Mouse (Mus musculus) liver, embryonic 13.5 days (tissue): ENCODE measurements around the gene Lsamp. TPM values are rescaled to one million over a fixed set of nuclear protein-coding genes. Genes with fewer than 3 reads are reported as not detected.

Experiments used
- ATAC-seq: fragments of 200-750 bp; cut with Nextera tagmentation; 2 replicates; pipeline ENCODE4 v1.8.0; 2017; ENCODE audit warnings: low read depth, mild to moderate bottlenecking, moderate number of reproducible peaks, moderate library complexity
- DNase-seq: peaks from one replicate; pipeline ENCODE4 v3.0.0; 2022
- H3K27ac ChIP-seq: fragments of 300-500 bp; sonication (generic); 2 replicates; pipeline ENCODE4 v1.5.1; 2015; ENCODE audit warnings: moderate library complexity, mild to moderate bottlenecking, inconsistent platforms
- H3K27me3 ChIP-seq: fragments of 300-500 bp; sonication (generic); 2 replicates; pipeline ENCODE4 v1.6.1; 2015; ENCODE audit warnings: mild to moderate bottlenecking, inconsistent platforms
- H3K36me3 ChIP-seq: fragments of 300-500 bp; sonication (generic); 2 replicates; pipeline ENCODE4 v1.6.1; 2015; ENCODE audit warnings: mild to moderate bottlenecking, inconsistent platforms
- H3K4me1 ChIP-seq: fragments of 300-500 bp; sonication (generic); replicated peaks from 2 replicates; pipeline ENCODE4 v1.6.1; 2015; ENCODE audit warnings: inconsistent platforms
- H3K4me2 ChIP-seq: fragments of 300-500 bp; sonication (generic); 2 replicates; pipeline ENCODE4 v1.6.1; 2015; ENCODE audit warnings: inconsistent platforms, mild to moderate bottlenecking, moderate library complexity
- H3K4me3 ChIP-seq: fragments of 300-500 bp; sonication (generic); replicated peaks from 2 replicates; pipeline ENCODE4 v1.5.1; 2015; ENCODE audit warnings: mild to moderate bottlenecking, inconsistent platforms
- H3K9ac ChIP-seq: fragments of 300-500 bp; sonication (generic); 2 replicates; pipeline ENCODE4 v1.6.1; 2015; ENCODE audit warnings: mild to moderate bottlenecking, inconsistent platforms
- H3K9me3 ChIP-seq: fragments of 300-500 bp; sonication (generic); replicated peaks from 2 replicates; pipeline ENCODE4 v1.6.1; 2016; ENCODE audit warnings: inconsistent platforms
- WGBS: fragments of 180-500 bp; shearing (Covaris S2); methylation state at CpG from one replicate; pipeline ENCODE4 v1.1.7; 2015; ENCODE audit not compliant: insufficient replicate concordance; 5-methylcytosine and 5-hydroxymethylcytosine counted together
- polyA plus RNA-seq: library from polyadenylated mRNA; unstranded; fragments of >200 nt; fragmentation: Nextera tagmentation; extraction: Ambion mirVana; gene quantifications from 2 replicates; pipeline ENCODE4 v1.2.1, GENCODE M21; 2015

The Lsamp gene
- polyA plus RNA-seq, 1 experiment from 2014 or later = 0.06 TPM

DNA sequence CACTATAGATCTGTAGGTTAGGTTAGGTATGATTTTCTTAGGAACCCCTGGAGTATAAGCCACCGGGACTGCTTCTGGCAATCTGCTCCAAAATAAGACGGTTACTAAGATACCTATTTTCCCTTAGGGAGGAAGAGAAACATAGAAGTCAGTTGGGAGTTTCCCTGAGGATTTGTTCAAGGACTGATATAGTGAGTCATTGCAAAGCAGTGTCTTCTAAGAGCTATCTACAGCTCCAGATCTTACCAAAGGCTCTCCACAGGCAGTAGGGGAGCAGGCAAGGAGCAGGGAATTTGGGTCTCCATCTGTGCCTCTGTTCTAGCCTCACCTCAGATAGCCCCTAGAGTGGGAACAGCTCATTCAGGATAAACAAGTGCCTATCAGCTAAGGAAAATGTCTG, 2047.9 kb downstream of the Lsamp start:
- H3K27ac ChIP-seq = no peak overlapping the region
- no peak overlapping the region for H3K4me3 ChIP-seq
- DNase-seq = no peak
- WGBS = 66% methylated on average over 2 of the region's 2 CpGs
- H3K36me3 ChIP-seq = no peaks in the 10 kb centered on the region
- ATAC-seq = no peak
- H3K27me3 ChIP-seq = no peaks in the 10 kb centered on the region
- H3K9ac ChIP-seq = no peak overlapping the region
- H3K9me3 ChIP-seq = no peaks in the 10 kb centered on the region
- H3K4me1 ChIP-seq = no peaks in the 10 kb centered on the region
- no peak overlapping the region for H3K4me2 ChIP-seq

DNA sequence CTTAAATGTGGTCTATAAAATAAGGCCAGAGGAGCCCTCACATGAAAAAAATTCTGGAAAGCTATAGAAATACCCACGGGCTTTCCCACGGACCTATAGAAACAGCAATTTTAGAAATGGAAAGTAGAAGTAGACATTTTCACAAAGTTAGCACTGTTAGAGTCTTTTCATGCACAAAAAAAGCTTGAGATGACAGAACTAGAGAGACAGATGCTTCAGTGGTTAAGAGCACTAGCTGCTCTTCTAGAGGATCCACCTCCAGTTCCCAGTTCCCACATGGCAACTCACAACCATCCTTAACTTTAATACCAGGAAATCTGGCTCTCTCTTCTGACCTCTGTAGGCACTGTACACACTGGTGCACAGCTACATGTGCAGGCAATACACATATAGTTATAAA, 2049.3 kb downstream of the Lsamp start:
- Histone ChIP-seq H3K27me3 (no peaks in the 10 kb centered on the region), H3K4me1 (no peaks in the 10 kb centered on the region), H3K36me3 (no peaks in the 10 kb centered on the region), H3K27ac (no peak overlapping the region), H3K9me3 (no peaks in the 10 kb centered on the region), H3K4me3 (no peak overlapping the region), H3K9ac (no peak overlapping the region), H3K4me2 (no peak overlapping the region)
- WGBS = 64% methylated on average over 2 of the region's 2 CpGs
- ATAC-seq (no peak), DNase-seq (no peak)

DNA sequence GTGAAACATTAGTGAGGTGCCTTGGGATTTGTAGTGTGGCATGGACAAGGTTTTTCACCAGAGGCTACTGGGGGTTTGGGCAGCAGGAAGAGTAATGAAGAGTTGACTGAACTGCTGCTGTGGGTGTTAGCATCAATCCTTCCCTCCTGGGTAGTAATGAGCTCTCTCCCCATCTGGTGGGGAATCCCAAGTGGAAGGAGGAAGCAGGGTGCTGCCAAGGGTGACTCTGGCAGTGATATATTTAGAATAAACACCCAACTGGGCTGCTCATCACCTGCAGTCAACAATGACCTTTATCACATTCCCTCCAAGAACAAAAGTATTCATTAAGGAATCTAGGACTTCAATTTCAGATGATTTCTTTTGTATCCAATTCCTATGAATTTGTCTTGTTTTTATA, 2064.0 kb downstream of the Lsamp start:
- Histone ChIP-seq H3K4me2 (no peak overlapping the region), H3K4me1 (no peaks in the 10 kb centered on the region), H3K27ac (no peak overlapping the region), H3K27me3 (no peaks in the 10 kb centered on the region), H3K9ac (no peak overlapping the region), H3K9me3 (no peaks in the 10 kb centered on the region), H3K4me3 (no peak overlapping the region), H3K36me3 (no peaks in the 10 kb centered on the region)
- DNase-seq = no peak
- no peak for ATAC-seq

DNA sequence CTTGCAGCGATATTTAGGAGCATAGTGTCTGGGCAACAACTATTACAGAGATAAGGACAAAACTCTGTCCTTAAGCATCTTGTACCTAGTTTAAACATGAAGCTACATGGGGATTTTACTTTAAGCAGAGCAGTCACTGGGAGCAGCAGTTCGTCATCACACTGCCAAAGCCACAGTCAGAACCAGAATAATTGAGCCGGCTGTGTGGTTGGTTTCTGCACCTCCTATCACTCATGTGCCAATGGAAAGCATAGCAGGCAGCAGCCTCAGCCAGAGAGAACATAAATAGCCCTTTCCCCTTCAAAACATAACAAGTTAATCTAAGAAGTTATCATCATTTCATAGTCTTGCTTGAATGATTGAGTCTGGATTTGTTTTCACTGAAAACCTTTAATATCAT, 2075.8 kb downstream of the Lsamp start:
- Histone ChIP-seq H3K4me3 (no peak overlapping the region), H3K9ac (no peak overlapping the region), H3K27ac (no peak overlapping the region), H3K36me3 (no peaks in the 10 kb centered on the region), H3K4me2 (no peak overlapping the region), H3K27me3 (no peaks in the 10 kb centered on the region), H3K9me3 (no peaks in the 10 kb centered on the region), H3K4me1 (no peaks in the 10 kb centered on the region)
- ATAC-seq = no peak
- no peak for DNase-seq
- WGBS = 53% methylated on average over 3 of the region's 3 CpGs

DNA sequence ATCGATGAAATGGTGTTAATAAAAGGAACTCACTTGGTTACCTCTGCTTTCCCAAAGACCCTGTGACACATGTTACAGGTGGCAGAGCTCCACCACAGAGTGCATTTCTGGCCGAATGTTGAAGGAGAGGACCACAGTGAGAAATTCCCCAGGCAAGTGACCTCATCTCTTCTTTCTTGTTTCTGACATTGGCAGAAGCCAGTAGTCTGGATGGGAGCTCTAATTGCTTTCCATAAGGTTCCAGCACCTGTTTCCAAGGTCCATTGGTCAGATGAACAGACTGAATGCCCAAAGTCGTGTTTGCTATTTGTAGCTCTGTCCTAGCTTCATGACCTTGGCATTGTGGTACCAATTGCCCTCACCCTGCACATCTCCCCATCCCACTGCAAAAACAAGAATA, 2090.2 kb downstream of the Lsamp start:
- ATAC-seq (no peak), DNase-seq (no peak)
- Histone ChIP-seq H3K4me2 (no peak overlapping the region), H3K4me1 (no peaks in the 10 kb centered on the region), H3K9ac (no peak overlapping the region), H3K9me3 (no peaks in the 10 kb centered on the region), H3K4me3 (no peak overlapping the region), H3K27me3 (no peaks in the 10 kb centered on the region), H3K36me3 (no peaks in the 10 kb centered on the region), H3K27ac (no peak overlapping the region)
- 44% methylated on average over 3 of the region's 3 CpGs for WGBS

DNA sequence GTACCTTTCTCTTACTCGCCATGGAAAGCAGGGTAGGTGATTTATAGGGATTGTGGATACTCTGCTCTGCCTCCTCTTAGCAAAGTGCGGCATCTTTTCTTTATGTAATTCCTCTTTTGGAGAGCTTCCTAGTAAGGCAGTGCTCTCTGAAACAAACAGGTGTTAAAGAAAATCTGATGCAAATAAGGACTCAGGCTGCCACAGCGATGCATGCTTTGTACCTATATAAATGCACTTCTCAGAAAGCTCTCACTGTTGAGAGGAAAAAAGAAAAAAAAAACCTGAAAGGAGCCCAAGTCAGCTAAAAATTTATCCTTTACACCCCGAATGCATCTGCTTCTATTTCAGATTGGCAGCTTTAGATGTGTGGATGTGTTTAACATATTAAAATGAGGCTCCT, 2095.4 kb downstream of the Lsamp start:
- no peaks in the 10 kb centered on the region for H3K27me3 ChIP-seq
- WGBS = 63% methylated on average over 4 of the region's 4 CpGs
- H3K27ac ChIP-seq = no peak overlapping the region
- H3K4me1 ChIP-seq = no peaks in the 10 kb centered on the region
- no peak overlapping the region for H3K9ac ChIP-seq
- no peaks in the 10 kb centered on the region for H3K36me3 ChIP-seq
- ATAC-seq (no peak), DNase-seq (no peak)
- H3K4me2 ChIP-seq = no peak overlapping the region
- H3K9me3 ChIP-seq = no peaks in the 10 kb centered on the region
- H3K4me3 ChIP-seq = no peak overlapping the region

DNA sequence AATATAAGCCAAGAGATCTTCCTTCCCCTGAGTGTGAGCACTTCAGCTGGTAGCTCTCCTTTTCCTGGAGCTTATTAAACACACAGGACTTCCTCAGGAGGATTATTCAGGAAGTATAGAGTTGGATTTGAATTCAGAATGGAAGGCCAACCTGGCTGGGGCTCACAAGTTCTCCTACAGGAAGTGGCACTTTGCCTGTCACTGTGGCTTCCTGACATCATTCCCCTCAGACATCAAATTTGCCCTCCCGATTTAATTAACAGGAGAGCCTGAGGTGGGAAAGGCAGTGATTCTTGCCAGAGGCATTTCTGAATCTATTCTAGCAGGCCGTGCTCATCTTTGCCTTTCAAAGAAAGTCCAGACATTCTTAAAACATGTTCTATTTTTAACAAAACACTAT, 2097.4 kb downstream of the Lsamp start:
- no peak overlapping the region for H3K4me3 ChIP-seq
- no peak overlapping the region for H3K27ac ChIP-seq
- H3K27me3 ChIP-seq = no peaks in the 10 kb centered on the region
- H3K36me3 ChIP-seq = no peaks in the 10 kb centered on the region
- 42% methylated on average over 2 of the region's 2 CpGs for WGBS
- no peaks in the 10 kb centered on the region for H3K9me3 ChIP-seq
- no peaks in the 10 kb centered on the region for H3K4me1 ChIP-seq
- no peak overlapping the region for H3K9ac ChIP-seq
- no peak for ATAC-seq
- H3K4me2 ChIP-seq = no peak overlapping the region
- DNase-seq = no peak

DNA sequence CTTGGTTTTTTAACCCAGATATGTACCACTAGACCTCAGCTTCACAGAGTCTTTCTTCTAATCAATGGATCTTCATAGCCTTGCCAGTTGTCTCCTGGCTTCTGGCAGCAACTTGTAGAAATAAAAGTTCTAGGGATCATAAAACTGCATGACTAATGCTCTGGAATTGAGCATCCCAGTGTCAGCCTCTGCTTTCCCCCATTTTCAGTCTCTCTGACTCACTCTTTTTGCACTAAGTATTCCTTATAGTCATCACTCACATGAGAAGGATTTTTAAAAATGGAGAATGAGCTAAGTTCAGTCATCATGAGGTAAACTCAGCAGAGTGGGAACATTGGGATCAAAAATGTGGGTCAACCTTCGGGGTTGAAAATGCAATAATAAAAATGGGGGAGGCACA, 2113.3 kb downstream of the Lsamp start:
- 57% methylated on average over 1 of the region's 1 CpGs for whole genome bisulfite sequencing

DNA sequence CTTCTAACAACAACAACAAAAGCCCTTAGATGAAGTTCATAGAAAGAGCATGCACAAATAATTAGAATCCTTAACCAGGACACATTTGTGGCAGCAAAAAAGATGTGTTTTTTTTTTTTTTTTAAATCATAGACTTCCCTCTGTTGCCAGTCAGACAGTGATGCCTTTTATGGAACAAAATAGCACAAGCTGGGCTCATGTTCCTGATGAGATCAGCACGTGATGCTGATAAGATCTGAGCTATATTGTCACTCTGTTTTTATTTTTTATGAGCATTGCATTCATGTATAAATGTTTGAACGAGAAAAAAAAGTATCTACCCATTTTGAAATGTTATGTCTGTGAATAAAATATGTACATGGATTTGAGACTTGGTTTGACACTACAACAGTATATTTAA, 2118.0 kb downstream of the Lsamp start:
- Histone ChIP-seq H3K4me1 (no peaks in the 10 kb centered on the region), H3K4me3 (no peak overlapping the region), H3K27ac (no peak overlapping the region), H3K36me3 (no peaks in the 10 kb centered on the region), H3K4me2 (no peak overlapping the region), H3K27me3 (no peaks in the 10 kb centered on the region), H3K9me3 (no peaks in the 10 kb centered on the region), H3K9ac (no peak overlapping the region)
- WGBS = 36% methylated on average over 2 of the region's 2 CpGs
- DNase-seq (no peak), ATAC-seq (no peak)

More for the DNA sequence above, 2113.3 kb downstream of the Lsamp start:
- Histone ChIP-seq H3K4me2 (no peak overlapping the region), H3K9ac (no peak overlapping the region), H3K36me3 (no peaks in the 10 kb centered on the region), H3K4me3 (no peak overlapping the region), H3K9me3 (no peaks in the 10 kb centered on the region), H3K27me3 (no peaks in the 10 kb centered on the region), H3K27ac (no peak overlapping the region), H3K4me1 (no peaks in the 10 kb centered on the region)
- no peak for ATAC-seq
- DNase-seq = no peak

DNA sequence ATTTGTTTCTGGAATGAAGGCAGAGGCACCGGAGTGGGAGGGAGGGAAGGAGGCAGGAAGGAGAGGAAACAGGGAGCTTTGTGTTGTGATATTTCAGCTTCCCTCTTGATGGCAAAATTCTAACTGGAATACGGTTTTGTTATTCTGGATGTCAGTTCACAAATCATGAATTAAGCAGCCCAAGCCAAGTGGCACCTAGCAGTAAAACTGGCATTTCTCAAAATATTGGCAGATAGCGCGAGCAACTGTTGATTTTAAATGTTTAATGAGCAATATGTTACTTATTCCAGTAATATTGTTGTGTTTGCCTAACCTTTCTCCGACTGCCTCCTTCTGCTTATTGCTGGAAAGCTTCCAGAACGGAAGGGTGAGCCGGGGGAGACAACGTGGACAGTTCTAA, 2118.5 kb downstream of the Lsamp start:
- Histone ChIP-seq H3K36me3 (no peaks in the 10 kb centered on the region), H3K4me3 (no peak overlapping the region), H3K9ac (no peak overlapping the region), H3K9me3 (no peaks in the 10 kb centered on the region), H3K27ac (no peak overlapping the region), H3K4me1 (no peaks in the 10 kb centered on the region), H3K27me3 (no peaks in the 10 kb centered on the region), H3K4me2 (no peak overlapping the region)
- WGBS = 64% methylated on average over 8 of the region's 8 CpGs
- no peak for ATAC-seq
- DNase-seq = no peak

DNA sequence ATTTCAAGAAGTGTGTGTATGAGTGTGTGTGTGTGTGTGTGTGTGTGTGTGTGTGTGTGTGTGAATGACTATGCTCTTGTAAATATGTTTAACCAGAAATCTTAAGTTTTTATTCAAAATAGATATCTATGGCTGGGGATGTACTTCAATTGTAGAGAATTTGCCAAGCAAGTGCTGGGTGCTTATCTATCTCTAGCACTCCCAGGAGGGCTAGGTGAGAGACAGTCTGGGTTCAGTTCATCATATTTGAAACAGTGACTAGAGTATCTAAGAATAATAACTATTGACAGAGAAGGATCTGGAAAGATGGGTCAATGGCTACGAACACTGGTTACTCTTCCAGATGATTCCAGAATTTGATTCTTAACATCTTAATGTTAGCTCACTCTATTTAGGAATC, 2128.1 kb downstream of the Lsamp start:
- 69% methylated on average over 1 of the region's 1 CpGs for WGBS

DNA sequence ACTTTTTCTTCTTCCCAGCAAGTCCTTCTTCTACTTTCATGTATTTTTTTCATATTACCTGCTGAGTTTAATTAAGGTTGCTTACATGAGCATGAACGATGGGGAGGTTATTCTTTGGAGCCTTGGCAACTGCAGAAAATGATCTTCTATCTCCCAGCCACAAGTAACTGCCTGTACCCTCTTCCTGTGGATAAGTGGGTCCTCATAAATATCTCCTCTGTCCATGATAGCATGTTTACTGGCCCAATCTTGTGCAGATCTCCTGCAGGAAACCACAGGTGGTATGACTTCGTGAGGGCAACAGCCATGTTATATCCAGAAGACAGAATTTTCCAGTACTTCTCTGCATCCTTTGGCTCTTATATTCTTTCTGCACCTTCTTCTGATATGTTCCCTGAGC, 2129.1 kb downstream of the Lsamp start:
- no peaks in the 10 kb centered on the region for H3K27me3 ChIP-seq
- no peak overlapping the region for H3K27ac ChIP-seq
- H3K4me3 ChIP-seq = no peak overlapping the region
- no peaks in the 10 kb centered on the region for H3K9me3 ChIP-seq
- ATAC-seq = no peak
- no peaks in the 10 kb centered on the region for H3K36me3 ChIP-seq
- H3K4me1 ChIP-seq = no peaks in the 10 kb centered on the region
- no peak overlapping the region for H3K9ac ChIP-seq
- H3K4me2 ChIP-seq = no peak overlapping the region
- 25% methylated on average over 2 of the region's 2 CpGs for WGBS
- DNase-seq = no peak

More for the DNA sequence above, 2128.1 kb downstream of the Lsamp start:
- no peak overlapping the region for H3K27ac ChIP-seq
- H3K9me3 ChIP-seq = no peaks in the 10 kb centered on the region
- no peak overlapping the region for H3K4me2 ChIP-seq
- H3K27me3 ChIP-seq = no peaks in the 10 kb centered on the region
- no peak overlapping the region for H3K9ac ChIP-seq
- no peaks in the 10 kb centered on the region for H3K4me1 ChIP-seq
- DNase-seq (no peak), ATAC-seq (no peak)
- H3K4me3 ChIP-seq = no peak overlapping the region
- no peaks in the 10 kb centered on the region for H3K36me3 ChIP-seq

DNA sequence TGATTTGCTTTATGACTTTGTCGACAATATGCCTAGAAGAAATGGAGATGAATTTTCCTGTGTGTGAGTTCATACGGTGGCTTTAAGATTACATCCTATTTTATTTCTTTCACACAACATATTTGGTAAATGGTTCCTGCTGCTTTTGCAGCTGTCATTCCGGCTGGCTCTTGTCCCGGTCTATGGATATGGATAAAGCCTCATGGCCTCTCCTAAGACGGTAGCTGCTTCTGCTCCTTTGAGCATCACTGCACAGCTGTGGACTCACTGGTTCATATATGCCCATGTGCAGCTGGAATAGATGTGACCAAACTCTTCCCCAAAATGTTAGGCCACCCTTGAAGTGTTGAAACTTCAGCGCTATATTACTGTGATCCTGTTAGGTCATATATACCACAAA, 2137.6 kb downstream of the Lsamp start:
- H3K27ac ChIP-seq = no peak overlapping the region
- no peak overlapping the region for H3K4me3 ChIP-seq
- no peak overlapping the region for H3K4me2 ChIP-seq
- H3K9me3 ChIP-seq = no peaks in the 10 kb centered on the region
- DNase-seq (no peak), ATAC-seq (no peak)
- H3K36me3 ChIP-seq = no peaks in the 10 kb centered on the region
- no peak overlapping the region for H3K9ac ChIP-seq
- no peaks in the 10 kb centered on the region for H3K27me3 ChIP-seq
- WGBS = 80% methylated on average over 6 of the region's 6 CpGs
- no peaks in the 10 kb centered on the region for H3K4me1 ChIP-seq
